Mouse (Mus musculus) leukemia stem cell, adult 10-12 weeks (primary cell): ENCODE results near the gene Tmem159. TPM values are rescaled to one million over a fixed set of nuclear protein-coding genes. Genes with fewer than 3 reads are reported as not detected.

Experiments
- polyA plus RNA-seq: library from polyadenylated mRNA; stranded (reverse); fragments of >175 nt; gene quantifications from 2 replicates; pipeline ENCODE4 v1.2.3, GENCODE M21; 2012; ENCODE audit warnings: low replicate concordance

Gene Tmem159
- 0.23 and 0.32 TPM in 2 replicates for polyA plus RNA-seq

DNA sequence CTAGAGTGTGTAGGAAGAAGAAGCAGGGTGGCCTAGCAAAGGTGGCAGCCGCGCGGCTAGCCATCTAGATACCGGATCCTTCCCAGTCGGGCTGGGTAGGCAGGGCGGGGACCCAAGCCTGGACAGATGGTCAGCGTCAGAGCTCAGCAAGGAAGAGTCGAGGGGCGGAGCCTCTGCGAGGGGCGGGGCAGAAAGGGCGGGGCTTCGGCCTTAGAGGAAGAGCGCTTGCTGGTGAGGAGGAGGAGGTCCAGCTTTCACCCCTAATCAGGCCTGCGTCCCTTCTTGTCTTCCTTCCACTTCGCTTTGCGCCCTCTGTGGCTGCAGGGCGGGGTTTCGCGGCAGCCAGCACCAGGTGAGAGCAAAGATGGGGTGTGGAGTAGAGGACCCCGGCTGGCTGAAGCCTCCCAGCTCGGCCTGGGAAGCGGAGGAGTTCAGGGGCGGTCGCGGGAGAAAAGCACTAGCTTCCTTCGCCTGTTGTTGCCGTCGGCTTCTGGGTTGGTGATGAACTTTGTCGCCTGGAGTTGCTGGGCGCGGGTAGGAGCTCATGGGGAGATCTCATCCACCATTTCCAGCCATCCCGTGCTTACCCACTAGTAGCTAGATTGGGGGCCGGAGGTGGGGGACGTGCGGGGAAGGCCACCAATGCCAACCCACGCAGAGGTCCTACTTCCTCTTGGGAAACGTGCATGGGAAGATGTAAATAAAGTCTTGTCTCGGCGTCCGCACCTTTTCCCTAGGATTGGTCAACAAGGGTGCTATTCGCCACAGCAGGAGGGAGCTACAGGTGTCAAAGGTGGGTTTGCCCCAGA is at the start of gene Tmem159:
Gene Tmem159, plus strand, starts transcription at position 190 of the 809 bp plus-strand sequence.

DNA sequence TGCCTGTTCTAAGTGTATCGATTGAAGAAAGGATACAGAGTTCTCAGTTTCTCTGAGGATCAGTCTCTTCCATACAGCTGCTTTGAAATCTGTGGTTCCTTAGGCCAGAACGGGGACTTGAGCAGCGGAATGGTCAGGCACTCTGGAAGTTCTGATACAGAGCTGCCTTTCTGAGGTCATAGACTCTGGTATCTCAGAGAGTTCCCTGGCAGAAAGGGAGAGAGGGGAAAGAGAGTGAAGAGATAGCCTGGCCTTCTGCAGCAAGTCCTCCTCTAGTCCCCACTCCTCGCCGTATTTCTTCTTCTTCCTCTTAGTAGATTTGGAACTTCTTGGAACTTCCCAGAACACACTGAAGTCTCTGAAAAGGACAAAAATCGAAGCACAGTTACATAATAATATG is 7.0 kb upstream of the Tmem159 start, which contains the start of gene Dnah3:
Gene Dnah3, minus strand, starts transcription at position 101 of the 400 bp plus-strand sequence.

DNA sequence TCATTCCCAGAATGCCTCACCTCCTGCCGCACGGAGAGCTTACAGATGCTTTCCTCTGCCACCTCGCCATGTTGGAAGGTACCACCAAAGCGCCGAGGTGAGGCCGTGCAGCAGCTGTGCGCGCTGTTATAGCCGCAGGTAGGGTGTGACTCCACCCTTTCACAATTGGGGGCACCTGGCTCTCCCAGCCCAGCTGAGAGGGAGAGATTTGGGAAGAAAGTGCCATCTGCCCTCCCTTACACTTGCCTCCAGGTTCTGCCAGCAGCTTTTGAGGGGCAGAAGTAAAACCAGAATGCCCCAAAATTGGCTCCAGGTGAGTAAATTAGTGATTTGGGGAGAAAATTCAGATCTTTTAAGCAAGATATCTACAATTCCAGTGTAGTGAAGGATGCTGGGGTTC is 43.0 kb downstream of the Tmem159 start, which contains the start of gene Zp2:
Gene Zp2, minus strand, starts transcription at position 101 of the 400 bp plus-strand sequence.

Other genes with a start within 250 kb of the Tmem159 start
- gene Lyrm1, start 206.5 kb upstream of the Tmem159 start, polyA plus RNA-seq: 1.5 TPM in 1 of 2 replicates, not detected in the other
- 0.43 and 5.1 TPM in 2 replicates for gene Dcun1d3, start 206.1 kb upstream of the Tmem159 start, polyA plus RNA-seq
- not detected in 2 replicates for gene Dnah3, start 7.1 kb upstream of the Tmem159 start, polyA plus RNA-seq
- gene Zp2, start 42.9 kb downstream of the Tmem159 start, polyA plus RNA-seq: not detected in 2 replicates
- not detected in 2 replicates for gene Anks4b, start 71.5 kb downstream of the Tmem159 start, polyA plus RNA-seq
- 0.12 TPM in 1 of 2 replicates, not detected in the other for gene Crym, start 99.8 kb downstream of the Tmem159 start, polyA plus RNA-seq
- not detected in 2 replicates for gene Abca14, start 101.6 kb downstream of the Tmem159 start, polyA plus RNA-seq
- gene Abca15, start 226.3 kb downstream of the Tmem159 start, polyA plus RNA-seq: not detected in 2 replicates